Mouse (Mus musculus): ENCODE data around the gene Btg1. TPM values are rescaled to one million over a fixed set of nuclear protein-coding genes. Genes with fewer than 3 reads are reported as not detected.

Gene Btg1
- total RNA-seq (2023): 1,741 TPM

GRCm38 (mm10) chr10:96616709-96617116 lies at the start of gene Btg1:
Gene Btg1, plus strand, starts transcription at chr10:96617006.

